Mouse (Mus musculus): ENCODE measurements around the gene Pigr.

- no peak for TF ChIP-seq CTCF (IDR thresholded peaks at IDR 0.05; ENCODE audit: extremely low read depth, insufficient read depth, insufficient read length, insufficient replicate concordance)
- no peak for TF ChIP-seq POLR2A (IDR thresholded peaks at IDR 0.05; ENCODE audit: low read depth, low read length)
Observed at GRCm38 (mm10) chr1:130864741-130865140, 38.3 kb downstream of the Pigr start.

All from spleen, adult 2 months (tissue).